Mouse (Mus musculus) intestine, postnatal 0 days (tissue): ENCODE data around the gene Spag16. TPM values are rescaled to one million over a fixed set of nuclear protein-coding genes. Genes with fewer than 3 reads are reported as not detected.

Experiments used
- ATAC-seq: fragments of 200-750 bp; cut with Nextera tagmentation; 2 replicates; pipeline ENCODE4 v1.8.0; 2017; ENCODE audit warnings: mild to moderate bottlenecking, moderate TSS enrichment, moderate library complexity
- H3K27ac ChIP-seq: fragments of 300-500 bp; sonication (generic); 2 replicates; pipeline ENCODE4 v1.5.1; 2014; ENCODE audit warnings: mild to moderate bottlenecking, low read depth, low read length, moderate library complexity
- H3K27me3 ChIP-seq: fragments of 300-500 bp; sonication (generic); replicated peaks from 2 replicates; pipeline ENCODE4 v1.6.1; 2014; ENCODE audit warnings: low read length, mixed read lengths; ENCODE audit not compliant: control insufficient read depth, insufficient read depth
- H3K36me3 ChIP-seq: fragments of 300-500 bp; sonication (generic); 2 replicates; pipeline ENCODE4 v1.6.1; 2014; ENCODE audit warnings: mild to moderate bottlenecking, moderate library complexity; ENCODE audit not compliant: control insufficient read depth, insufficient read depth
- H3K4me1 ChIP-seq: fragments of 300-500 bp; sonication (generic); replicated peaks from 2 replicates; pipeline ENCODE4 v1.6.1; 2014; ENCODE audit warnings: antibody characterized with exemption, low read length, mixed read lengths; ENCODE audit not compliant: control insufficient read depth, insufficient read depth
- H3K4me2 ChIP-seq: fragments of 300-500 bp; sonication (generic); replicated peaks from 2 replicates; pipeline ENCODE4 v1.6.1; 2014; ENCODE audit warnings: low read depth, mild to moderate bottlenecking, moderate library complexity
- H3K4me3 ChIP-seq: fragments of 300-500 bp; sonication (generic); 2 replicates; pipeline ENCODE4 v1.5.1; 2014; ENCODE audit warnings: low read depth, low read length
- H3K9ac ChIP-seq: fragments of 300-500 bp; sonication (generic); 2 replicates; pipeline ENCODE4 v1.6.1; 2014; ENCODE audit warnings: mild to moderate bottlenecking, low read depth, low read length
- H3K9me3 ChIP-seq: fragments of 300-500 bp; sonication (generic); 2 replicates; pipeline ENCODE4 v1.6.1; 2016; ENCODE audit warnings: mixed run types; ENCODE audit not compliant: control insufficient read depth
- CTCF ChIP-seq: sonication (generic); IDR thresholded peaks from 2 replicates; pipeline ENCODE4 v1.5.1; 2016; ENCODE audit warnings: low read depth, mild to moderate bottlenecking, control low read depth, antibody characterized with exemption, moderate library complexity
- WGBS: fragments of 180-500 bp; shearing (Covaris S2); extraction: QIAGEN DNeasy Blood & Tissue Kit; methylation state at CpG from one replicate; pipeline ENCODE4 v1.1.7; 2014; 5-methylcytosine and 5-hydroxymethylcytosine counted together
- polyA plus RNA-seq: library from polyadenylated mRNA; unstranded; fragments of >200 nt; fragmentation: Nextera tagmentation; extraction: Ambion mirVana; gene quantifications from 2 replicates; pipeline ENCODE4 v1.2.1, GENCODE M21; 2015

Spag16 gene
- polyA plus RNA-seq, 1 experiment from 2014 or later: 0.08 TPM

DNA sequence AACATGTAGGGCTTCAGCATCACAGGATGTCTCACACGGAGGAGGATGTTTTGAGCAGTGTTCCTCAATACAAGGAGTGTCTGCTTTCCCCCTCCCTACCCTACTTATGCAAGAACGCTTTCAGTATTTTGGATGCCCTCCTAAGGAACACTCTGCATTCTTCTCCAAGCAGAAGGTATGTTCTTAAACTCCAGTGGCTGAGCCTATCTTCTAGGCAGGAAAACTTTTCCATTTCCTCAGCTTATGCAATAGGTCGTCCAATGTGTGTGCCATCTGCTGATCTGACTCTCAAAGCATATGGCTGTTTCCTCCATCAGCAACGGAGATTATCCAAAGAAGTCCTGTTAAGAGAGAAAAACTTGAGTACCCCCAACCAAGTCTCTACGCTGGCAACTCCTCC, 873.5 kb downstream of the Spag16 start:
- ATAC-seq: no peak
- TF ChIP-seq CTCF: no peak
- Histone ChIP-seq H3K36me3 (no peaks in the 10 kb centered on the region), H3K4me2 (no peak overlapping the region), H3K4me3 (no peak overlapping the region), H3K4me1 (no peaks in the 10 kb centered on the region), H3K9me3 (no peaks in the 10 kb centered on the region), H3K27ac (no peak overlapping the region), H3K27me3 (no peaks in the 10 kb centered on the region), H3K9ac (no peak overlapping the region)
- WGBS: 80% methylated on average over 5 of the region's 5 CpGs

GRCm38 (mm10) chr1:70703934-70704333, 877.2 kb downstream of the Spag16 start:
- TF ChIP-seq CTCF: no peak
- no peak overlapping the region for H3K9ac ChIP-seq
- no peak overlapping the region for H3K4me3 ChIP-seq
- H3K36me3 ChIP-seq: no peaks in the 10 kb centered on the region
- WGBS: 52% methylated on average over 3 of the region's 3 CpGs
- H3K27ac ChIP-seq: no peak overlapping the region
- H3K27me3 ChIP-seq: no peaks in the 10 kb centered on the region
- H3K9me3 ChIP-seq: no peaks in the 10 kb centered on the region
- H3K4me2 ChIP-seq: no peak overlapping the region
- no peaks in the 10 kb centered on the region for H3K4me1 ChIP-seq
- no peak for ATAC-seq

- Histone ChIP-seq H3K27me3 (no peaks in the 10 kb centered on the region), H3K4me3 (no peak overlapping the region), H3K4me2 (no peak overlapping the region), H3K4me1 (no peaks in the 10 kb centered on the region), H3K9me3 (no peaks in the 10 kb centered on the region), H3K9ac (no peak overlapping the region), H3K27ac (no peak overlapping the region), H3K36me3 (no peaks in the 10 kb centered on the region)
- ATAC-seq: no peak
- no peak for TF ChIP-seq CTCF
- WGBS: 85% methylated on average over 3 of the region's 3 CpGs
Measured at GRCm38 (mm10) chr1:70705821-70706220, 879.1 kb downstream of the Spag16 start.

DNA sequence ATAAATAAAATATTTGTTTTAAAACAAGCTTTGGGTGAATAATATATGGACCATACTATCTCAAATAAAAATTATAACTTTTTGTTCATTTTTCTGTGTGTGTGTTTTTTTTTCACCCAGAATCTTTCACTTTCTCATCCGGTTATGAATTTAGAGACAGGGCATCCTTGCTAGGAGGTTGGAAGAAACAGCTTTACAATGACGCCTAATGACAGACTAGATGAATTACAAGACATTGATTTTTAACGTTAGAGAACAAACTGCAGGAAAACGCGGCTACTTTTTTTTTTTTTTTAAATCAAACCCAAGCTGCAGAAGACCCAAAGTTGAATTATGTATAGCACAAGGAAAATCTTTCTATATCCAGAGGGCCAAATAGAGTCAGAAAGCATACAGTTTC, 898.3 kb downstream of the Spag16 start:
- no peak overlapping the region for H3K4me3 ChIP-seq
- no peak for TF ChIP-seq CTCF
- no peaks in the 10 kb centered on the region for H3K4me1 ChIP-seq
- H3K4me2 ChIP-seq: no peak overlapping the region
- H3K9ac ChIP-seq: no peak overlapping the region
- no peaks in the 10 kb centered on the region for H3K27me3 ChIP-seq
- no peaks in the 10 kb centered on the region for H3K36me3 ChIP-seq
- no peak overlapping the region for H3K27ac ChIP-seq
- ATAC-seq: no peak
- no peaks in the 10 kb centered on the region for H3K9me3 ChIP-seq
- WGBS: 56% methylated on average over 5 of the region's 5 CpGs

DNA sequence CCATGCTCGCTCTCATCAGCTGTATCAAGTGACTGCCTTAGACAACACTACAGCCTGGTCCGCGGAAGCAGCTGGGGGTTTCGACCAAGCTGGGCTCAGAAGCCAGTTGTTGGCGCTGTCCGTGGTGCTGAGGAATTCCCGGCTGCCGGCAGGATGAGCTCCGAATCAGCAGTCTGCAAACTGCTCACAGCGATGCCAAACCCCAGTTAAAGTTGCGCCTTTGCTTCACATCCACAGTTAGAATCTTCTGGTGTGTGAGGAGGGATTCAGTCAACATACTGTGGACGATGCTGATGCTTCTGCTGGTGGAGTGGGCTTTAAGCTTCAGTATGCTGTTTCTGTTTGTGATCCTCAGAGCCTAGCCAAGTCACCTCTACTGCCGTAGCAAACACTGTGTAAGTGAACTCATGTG, 898.9 kb downstream of the Spag16 start, which contains the start of gene Vwc2l:
Vwc2l (plus strand) TSS at position 61 of the 412 bp plus-strand sequence.
- TF ChIP-seq CTCF: no peak
- H3K36me3 ChIP-seq: no peaks in the 10 kb centered on the region
- H3K9me3 ChIP-seq: no peaks in the 10 kb centered on the region
- no peaks in the 10 kb centered on the region for H3K27me3 ChIP-seq
- H3K4me1 ChIP-seq: no peaks in the 10 kb centered on the region
- WGBS: 10% methylated on average over 13 of the region's 13 CpGs
- no peak within 1 kb of the TSS for H3K27ac ChIP-seq
- ATAC-seq: no peak
- H3K4me2 ChIP-seq: no peak within 1 kb of the TSS
- no peak within 1 kb of the TSS for H3K4me3 ChIP-seq
- H3K9ac ChIP-seq: no peak within 1 kb of the TSS

Other genes starting within 250 kb of the Spag16 start
- gene Ikzf2, start 139.7 kb upstream of the Spag16 start, polyA plus RNA-seq: 1.0 TPM in 2 replicates